Mouse (Mus musculus) lung, embryonic 15.5 days (tissue): ENCODE data around the gene Phf21b. TPM values are rescaled to one million over a fixed set of nuclear protein-coding genes. Genes with fewer than 3 reads are reported as not detected.

Source experiments
- ATAC-seq: fragments of 200-750 bp; cut with Nextera tagmentation; 2 replicates; pipeline ENCODE4 v1.8.0; 2017; ENCODE audit warnings: moderate number of reproducible peaks, borderline replicate concordance; ENCODE audit not compliant: low FRiP score, low TSS enrichment; ENCODE audit errors: extremely low read depth
- H3K27ac ChIP-seq: fragments of 300-500 bp; sonication (generic); 2 replicates; pipeline ENCODE4 v1.5.1; 2015; ENCODE audit warnings: moderate library complexity, mild to moderate bottlenecking, inconsistent platforms
- H3K27me3 ChIP-seq: fragments of 300-500 bp; sonication (generic); 2 replicates; pipeline ENCODE4 v1.6.1; 2015; ENCODE audit warnings: inconsistent platforms
- H3K36me3 ChIP-seq: fragments of 300-500 bp; sonication (generic); 2 replicates; pipeline ENCODE4 v1.6.1; 2015; ENCODE audit warnings: inconsistent platforms
- H3K4me1 ChIP-seq: fragments of 300-500 bp; sonication (generic); 2 replicates; pipeline ENCODE4 v1.6.1; 2015; ENCODE audit warnings: inconsistent platforms
- H3K4me2 ChIP-seq: fragments of 300-500 bp; sonication (generic); 2 replicates; pipeline ENCODE4 v1.6.1; 2015; ENCODE audit warnings: inconsistent platforms, mild to moderate bottlenecking, moderate library complexity
- H3K4me3 ChIP-seq: fragments of 300-500 bp; sonication (generic); 2 replicates; pipeline ENCODE4 v1.5.1; 2015; ENCODE audit warnings: mild to moderate bottlenecking, inconsistent platforms
- H3K9ac ChIP-seq: fragments of 300-500 bp; sonication (generic); 2 replicates; pipeline ENCODE4 v1.6.1; 2015; ENCODE audit warnings: inconsistent platforms
- H3K9me3 ChIP-seq: fragments of 300-500 bp; sonication (generic); 2 replicates; pipeline ENCODE4 v1.6.1; 2016; ENCODE audit warnings: inconsistent platforms
- WGBS: fragments of 180-500 bp; shearing (Covaris S2); methylation state at CpG from one replicate; pipeline ENCODE4 v1.1.7; 2015; 5-methylcytosine and 5-hydroxymethylcytosine counted together
- polyA plus RNA-seq: library from polyadenylated mRNA; unstranded; fragments of >200 nt; fragmentation: Nextera tagmentation; extraction: Ambion mirVana; gene quantifications from 2 replicates; pipeline ENCODE4 v1.2.1, GENCODE M21; 2015

The Phf21b gene
- polyA plus RNA-seq, 1 experiment from 2014 or later, result 0.24 TPM

GRCm38 (mm10) chr15:84841925-84842821 lies 13.7 kb downstream of the Phf21b start:
- ATAC-seq, result no peak; the same call in 1 of the 2 replicates

DNA sequence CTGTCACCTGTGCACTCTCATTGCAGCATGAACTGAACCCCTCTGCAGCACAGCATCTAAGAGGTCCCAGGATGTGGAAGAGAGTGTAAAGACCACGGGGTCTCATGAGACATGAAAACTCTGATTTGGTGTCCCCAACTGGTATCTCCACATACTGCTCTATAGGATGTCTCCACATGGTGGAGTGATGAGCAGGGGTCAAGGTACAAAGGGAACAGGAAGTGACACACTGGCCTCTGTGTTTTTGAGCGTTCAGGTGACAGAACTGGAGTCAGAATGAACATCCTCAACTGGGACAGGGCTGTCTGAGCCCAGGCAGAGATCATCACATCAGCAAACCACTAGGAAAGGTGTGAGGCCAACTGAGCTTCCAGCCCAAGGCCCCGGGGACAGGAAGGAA lies 15.3 kb downstream of the Phf21b start:
- no peaks in the 10 kb centered on the region for H3K27me3 ChIP-seq
- no peaks in the 10 kb centered on the region for H3K9me3 ChIP-seq
- no peaks in the 10 kb centered on the region for H3K36me3 ChIP-seq
- H3K4me1 ChIP-seq, result peaks cover 21% of the 10 kb centered on the region
- no peak overlapping the region for H3K27ac ChIP-seq
- WGBS, result 61% methylated on average over 3 of the region's 3 CpGs
- no peak overlapping the region for H3K9ac ChIP-seq
- no peak overlapping the region for H3K4me3 ChIP-seq
- ATAC-seq, result no peak
- H3K4me2 ChIP-seq, result no peak overlapping the region

More at GRCm38 (mm10) chr15:84841925-84842821, 13.7 kb downstream of the Phf21b start:
- H3K36me3 ChIP-seq, result no peaks in the 10 kb centered on the region
- whole genome bisulfite sequencing, result 16% methylated on average over 19 of the region's 19 CpGs
- no peaks in the 10 kb centered on the region for H3K9me3 ChIP-seq
- H3K4me3 ChIP-seq, result no peak overlapping the region
- no peak overlapping the region for H3K9ac ChIP-seq
- H3K4me2 ChIP-seq, result no peak overlapping the region
- H3K27ac ChIP-seq, result no peak overlapping the region
- H3K4me1 ChIP-seq, result peaks cover 21% of the 10 kb centered on the region
- H3K27me3 ChIP-seq, result no peaks in the 10 kb centered on the region

GRCm38 (mm10) chr15:84839521-84839920 lies 16.3 kb downstream of the Phf21b start:
- H3K9ac ChIP-seq, result no peak overlapping the region
- H3K27ac ChIP-seq, result no peak overlapping the region
- ATAC-seq, result no peak
- H3K27me3 ChIP-seq, result no peaks in the 10 kb centered on the region
- H3K9me3 ChIP-seq, result no peaks in the 10 kb centered on the region
- H3K4me1 ChIP-seq, result peaks cover 21% of the 10 kb centered on the region
- no peaks in the 10 kb centered on the region for H3K36me3 ChIP-seq
- H3K4me3 ChIP-seq, result no peak overlapping the region
- WGBS, result 61% methylated on average over 3 of the region's 3 CpGs
- H3K4me2 ChIP-seq, result no peak overlapping the region

DNA sequence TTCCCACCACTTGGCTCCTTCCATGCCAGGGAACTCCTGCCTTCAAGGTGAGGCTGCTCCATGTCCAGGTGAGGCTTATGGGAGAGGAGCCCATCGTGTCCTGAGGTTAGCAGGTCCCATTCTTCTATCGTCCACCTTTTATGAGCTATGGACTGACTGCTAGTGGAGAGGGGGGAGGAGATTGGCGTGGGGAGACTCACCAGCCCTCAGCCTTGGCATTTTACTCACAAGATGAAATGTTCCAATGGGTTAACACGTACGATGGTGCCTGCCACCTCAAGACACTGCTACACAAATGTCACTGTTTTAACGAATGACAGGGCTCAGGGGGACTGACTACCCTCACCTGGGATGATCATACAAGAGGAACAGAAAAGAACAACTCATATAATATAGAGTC lies 18.0 kb downstream of the Phf21b start:
- Histone ChIP-seq H3K4me1 (peaks cover 14% of the 10 kb centered on the region), H3K27me3 (no peaks in the 10 kb centered on the region), H3K4me2 (no peak overlapping the region), H3K27ac (no peak overlapping the region), H3K9ac (no peak overlapping the region), H3K4me3 (no peak overlapping the region), H3K36me3 (no peaks in the 10 kb centered on the region), H3K9me3 (no peaks in the 10 kb centered on the region)
- ATAC-seq, result no peak
- 86% methylated on average over 6 of the region's 6 CpGs for WGBS

GRCm38 (mm10) chr15:84829416-84829815 lies 26.4 kb downstream of the Phf21b start:
- Histone ChIP-seq H3K27ac (no peak overlapping the region), H3K4me1 (no peaks in the 10 kb centered on the region), H3K4me2 (no peak overlapping the region), H3K27me3 (no peaks in the 10 kb centered on the region), H3K4me3 (no peak overlapping the region), H3K9ac (no peak overlapping the region), H3K36me3 (no peaks in the 10 kb centered on the region), H3K9me3 (no peaks in the 10 kb centered on the region)
- WGBS, result 3% methylated on average over 15 of the region's 15 CpGs
- ATAC-seq, result peak; percentile 62; the same call in 1 of the 2 replicates

DNA sequence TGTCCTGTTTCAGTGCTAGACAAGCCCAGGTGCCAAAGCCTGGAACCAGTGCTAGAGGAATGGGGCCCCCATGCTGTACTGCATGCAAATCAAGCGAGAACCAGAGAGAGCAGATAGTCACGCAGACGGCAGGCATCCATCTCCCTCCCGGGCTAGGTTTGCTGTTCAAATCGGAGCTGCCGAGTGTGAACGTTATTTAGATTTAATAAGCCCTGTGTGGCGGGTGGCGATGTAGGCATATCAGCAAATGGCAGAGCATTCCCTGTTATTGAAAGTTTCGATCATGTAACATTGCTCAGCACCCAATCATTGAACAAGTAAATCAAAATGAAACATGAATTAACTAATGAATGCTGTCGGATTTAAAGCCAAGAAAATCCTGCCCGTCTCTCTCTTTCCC lies 27.2 kb downstream of the Phf21b start:
- WGBS, result 90% methylated on average over 12 of the region's 12 CpGs
- H3K27ac ChIP-seq, result no peak overlapping the region
- no peaks in the 10 kb centered on the region for H3K27me3 ChIP-seq
- no peaks in the 10 kb centered on the region for H3K9me3 ChIP-seq
- no peaks in the 10 kb centered on the region for H3K4me1 ChIP-seq
- H3K36me3 ChIP-seq, result no peaks in the 10 kb centered on the region
- no peak overlapping the region for H3K9ac ChIP-seq
- ATAC-seq, result no peak
- no peak overlapping the region for H3K4me2 ChIP-seq
- H3K4me3 ChIP-seq, result no peak overlapping the region

DNA sequence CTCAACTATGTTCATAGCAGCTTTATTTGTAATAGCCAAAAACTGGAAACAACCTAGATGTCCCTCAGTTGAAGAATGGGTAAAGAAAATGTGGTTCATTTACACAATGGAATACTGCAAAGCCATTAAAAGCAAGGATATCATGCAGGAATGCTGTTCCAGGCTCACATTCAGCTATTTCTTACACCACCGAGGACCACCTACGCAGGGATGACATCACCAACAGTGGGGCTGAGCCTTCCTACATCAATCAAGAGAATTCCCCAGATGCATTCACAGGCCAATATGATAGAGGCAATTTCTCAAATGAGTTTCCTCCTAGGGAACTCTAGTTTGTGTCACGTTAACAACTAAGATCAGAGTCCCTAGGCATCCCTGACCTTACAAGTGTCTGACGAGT lies 32.8 kb downstream of the Phf21b start:
- Histone ChIP-seq H3K9me3 (no peaks in the 10 kb centered on the region), H3K4me2 (no peak overlapping the region), H3K36me3 (no peaks in the 10 kb centered on the region), H3K4me1 (no peaks in the 10 kb centered on the region), H3K27ac (no peak overlapping the region), H3K9ac (no peak overlapping the region), H3K4me3 (no peak overlapping the region), H3K27me3 (no peaks in the 10 kb centered on the region)
- WGBS, result 81% methylated on average over 4 of the region's 4 CpGs
- no peak for ATAC-seq

DNA sequence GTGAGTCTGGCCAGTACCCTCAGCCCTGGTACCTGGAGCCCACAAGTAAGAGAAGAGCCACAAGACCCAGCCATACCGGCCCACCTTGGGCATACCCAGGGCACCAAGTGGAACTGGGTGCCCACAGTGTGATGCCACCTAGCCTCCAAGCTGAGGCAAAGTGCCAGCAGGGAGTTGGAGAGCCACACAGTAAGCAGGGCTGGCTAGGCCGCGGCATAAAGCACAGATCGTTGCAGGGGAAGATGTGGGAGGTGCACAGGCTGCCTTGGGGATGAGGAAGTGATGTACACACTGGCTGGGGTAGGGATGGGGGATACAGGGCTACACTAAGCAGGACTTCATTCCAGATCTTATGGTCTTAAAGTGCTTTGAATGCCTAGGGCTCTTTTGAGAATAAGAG lies 35.0 kb downstream of the Phf21b start:
- 83% methylated on average over 4 of the region's 4 CpGs for WGBS
- no peak for ATAC-seq
- Histone ChIP-seq H3K9ac (no peak overlapping the region), H3K4me2 (no peak overlapping the region), H3K4me3 (no peak overlapping the region), H3K4me1 (no peaks in the 10 kb centered on the region), H3K36me3 (no peaks in the 10 kb centered on the region), H3K27ac (no peak overlapping the region), H3K27me3 (no peaks in the 10 kb centered on the region), H3K9me3 (no peaks in the 10 kb centered on the region)

GRCm38 (mm10) chr15:84818284-84818683 lies 37.6 kb downstream of the Phf21b start:
- H3K4me3 ChIP-seq, result no peak overlapping the region
- H3K27me3 ChIP-seq, result no peaks in the 10 kb centered on the region
- H3K9ac ChIP-seq, result no peak overlapping the region
- ATAC-seq, result no peak
- H3K9me3 ChIP-seq, result no peaks in the 10 kb centered on the region
- no peak overlapping the region for H3K4me2 ChIP-seq
- no peak overlapping the region for H3K27ac ChIP-seq
- no peaks in the 10 kb centered on the region for H3K36me3 ChIP-seq
- WGBS, result 81% methylated on average over 11 of the region's 11 CpGs
- no peaks in the 10 kb centered on the region for H3K4me1 ChIP-seq

DNA sequence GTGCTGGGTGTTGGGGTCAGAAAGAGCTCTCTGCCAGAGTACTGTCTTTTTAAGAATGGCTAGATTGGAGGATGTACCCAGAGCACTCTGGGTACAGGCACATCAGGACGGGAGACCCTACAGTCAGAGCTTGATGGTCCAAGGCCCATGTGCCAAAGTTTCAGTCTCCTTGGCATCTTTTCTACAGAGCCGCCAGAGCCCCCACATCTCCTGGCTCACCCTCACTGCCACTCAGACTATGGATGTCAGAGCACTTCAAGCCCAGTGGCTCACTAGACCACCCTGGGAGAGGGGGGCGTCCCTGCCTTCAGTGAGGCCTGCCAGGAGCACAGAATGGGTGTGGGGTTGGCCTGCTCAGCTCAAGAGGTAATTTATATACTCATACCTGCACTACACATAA lies 38.3 kb downstream of the Phf21b start:
- H3K4me3 ChIP-seq, result no peak overlapping the region
- WGBS, result 87% methylated on average over 3 of the region's 3 CpGs
- no peaks in the 10 kb centered on the region for H3K9me3 ChIP-seq
- no peak for ATAC-seq
- no peak overlapping the region for H3K27ac ChIP-seq
- H3K4me1 ChIP-seq, result no peaks in the 10 kb centered on the region
- H3K36me3 ChIP-seq, result no peaks in the 10 kb centered on the region
- no peaks in the 10 kb centered on the region for H3K27me3 ChIP-seq
- no peak overlapping the region for H3K4me2 ChIP-seq
- H3K9ac ChIP-seq, result no peak overlapping the region

DNA sequence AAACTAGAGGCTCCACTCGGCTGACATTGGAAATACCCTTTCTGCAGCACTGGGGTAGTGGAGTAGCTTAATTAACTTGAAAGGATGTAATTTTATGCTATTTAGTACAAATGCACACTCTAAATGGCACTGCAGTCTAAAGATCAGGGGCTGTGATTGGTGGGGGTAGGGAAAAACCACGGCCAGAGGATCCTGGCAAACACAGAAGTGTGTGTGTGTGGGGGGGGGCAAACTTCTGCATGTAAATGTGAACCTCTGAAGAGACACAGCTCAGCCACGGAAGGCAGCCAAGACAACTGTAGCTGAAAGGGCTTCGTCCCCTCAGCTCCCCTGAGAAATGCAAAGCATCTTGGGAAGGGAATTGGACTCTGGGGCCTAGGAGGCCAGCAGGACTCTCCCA lies 40.7 kb downstream of the Phf21b start:
- H3K27me3 ChIP-seq, result no peaks in the 10 kb centered on the region
- WGBS, result 48% methylated on average over 4 of the region's 4 CpGs
- ATAC-seq, result no peak
- H3K4me3 ChIP-seq, result no peak overlapping the region
- no peak overlapping the region for H3K27ac ChIP-seq
- H3K4me2 ChIP-seq, result no peak overlapping the region
- H3K9ac ChIP-seq, result no peak overlapping the region
- H3K4me1 ChIP-seq, result no peaks in the 10 kb centered on the region
- no peaks in the 10 kb centered on the region for H3K9me3 ChIP-seq
- no peaks in the 10 kb centered on the region for H3K36me3 ChIP-seq

- ATAC-seq, result no peak
- 75% methylated on average over 11 of the region's 11 CpGs for WGBS
- Histone ChIP-seq H3K9me3 (no peaks in the 10 kb centered on the region), H3K27ac (no peak overlapping the region), H3K27me3 (no peaks in the 10 kb centered on the region), H3K9ac (no peak overlapping the region), H3K4me1 (no peaks in the 10 kb centered on the region), H3K4me2 (no peak overlapping the region), H3K4me3 (no peak overlapping the region), H3K36me3 (no peaks in the 10 kb centered on the region)
Observed at GRCm38 (mm10) chr15:84812831-84813357, 43.0 kb downstream of the Phf21b start.
